Mouse (Mus musculus) bone marrow, adult 2 months (tissue): ENCODE measurements around the gene E4f1. TPM values are rescaled to one million over a fixed set of nuclear protein-coding genes. Genes with fewer than 3 reads are reported as not detected.

Experiments
- H3K27ac ChIP-seq: fragments of 200-500 bp; 2 replicates; pipeline ENCODE4 v1.5.1; 2012; ENCODE audit warnings: low read depth, mild to moderate bottlenecking, control low read depth, inconsistent platforms, low read length; ENCODE audit not compliant: control insufficient read depth, poor library complexity, insufficient read depth
- H3K4me1 ChIP-seq: fragments of 200-500 bp; 2 replicates; pipeline ENCODE4 v1.6.1; 2011; ENCODE audit warnings: low read length; ENCODE audit not compliant: control insufficient read depth, insufficient read depth
- H3K4me3 ChIP-seq: fragments of 200-500 bp; replicated peaks from 2 replicates; pipeline ENCODE3; 2011; ENCODE audit warnings: mild to moderate bottlenecking, low read depth, low read length, control low read depth; ENCODE audit not compliant: control insufficient read depth
- CTCF ChIP-seq: fragments of 200-500 bp; IDR thresholded peaks from 2 replicates; pipeline ENCODE4 v1.5.1; 2011; ENCODE audit warnings: low read length, control low read depth; ENCODE audit not compliant: control insufficient read depth, insufficient read depth
- POLR2A ChIP-seq: fragments of 200-500 bp; IDR thresholded peaks from 2 replicates; pipeline ENCODE4 v1.6.1; 2011; ENCODE audit warnings: low read depth, mild to moderate bottlenecking, control low read depth, low read length, borderline replicate concordance; ENCODE audit not compliant: control insufficient read depth
- WGBS: fragments of 180-500 bp; shearing (Covaris S2); methylation state at CpG from one replicate; pipeline ENCODE4 v1.1.7; 2018; 5-methylcytosine and 5-hydroxymethylcytosine counted together
- polyA plus RNA-seq: library from polyadenylated mRNA; stranded (reverse); fragments of >200 nt; gene quantifications from 2 replicates; pipeline ENCODE4 v1.2.4, GENCODE M21; 2011; ENCODE audit warnings: low replicate concordance; ENCODE audit not compliant: missing spikeins, insufficient read depth, insufficient read length

The E4f1 gene
- polyA plus RNA-seq, 1 experiment, result 70.1 TPM

GRCm38 (mm10) chr17:24402371-24402770 is 67.7 kb downstream of the E4f1 start:
- no peak for TF ChIP-seq POLR2A
- TF ChIP-seq CTCF, result no peak
- 85% methylated on average over 3 of the region's 3 CpGs for WGBS
- Histone ChIP-seq H3K27ac (no peak overlapping the region), H3K4me1 (no peaks in the 10 kb centered on the region), H3K4me3 (no peak overlapping the region)

- no peak overlapping the region for H3K27ac ChIP-seq
- WGBS, result 88% methylated on average over 7 of the region's 7 CpGs
- TF ChIP-seq POLR2A, result no peak
- TF ChIP-seq CTCF, result no peak
- H3K4me3 ChIP-seq, result no peak overlapping the region
- H3K4me1 ChIP-seq, result no peaks in the 10 kb centered on the region
These were observed 75.7 kb downstream of the E4f1 start for GRCm38 (mm10) chr17:24394456-24394855.

Other genes with a start within 250 kb of the E4f1 start
- gene Tedc2, start 249.5 kb downstream of the E4f1 start, polyA plus RNA-seq, result 11.7 and 15.1 TPM in 2 replicates
- gene Ccnf, start 218.8 kb downstream of the E4f1 start, polyA plus RNA-seq, result 58.4 and 73.9 TPM in 2 replicates
- gene Abca17, start 119.2 kb downstream of the E4f1 start, polyA plus RNA-seq, result not detected in 2 replicates
- 18.6 and 36.5 TPM in 2 replicates for gene Abca3, start 118.4 kb downstream of the E4f1 start, polyA plus RNA-seq
- gene Rnps1, start 55.7 kb downstream of the E4f1 start, polyA plus RNA-seq, result 53.5 and 73.6 TPM in 2 replicates
- 10.7 and 11.8 TPM in 2 replicates for gene Eci1, start 43.7 kb downstream of the E4f1 start, polyA plus RNA-seq
- gene Dnase1l2, start 27.2 kb downstream of the E4f1 start, polyA plus RNA-seq, result 5.0 and 21.3 TPM in 2 replicates
- 33.0 and 34.7 TPM in 2 replicates for gene Pgp, start 79 bp upstream of the E4f1 start, polyA plus RNA-seq
- gene Bricd5, start 3.6 kb upstream of the E4f1 start, polyA plus RNA-seq, result 3.3 TPM in 1 of 2 replicates, not detected in the other
- gene Mlst8, start 8.8 kb upstream of the E4f1 start, polyA plus RNA-seq, result 9.8 and 22.9 TPM in 2 replicates
- gene Caskin1, start 18.3 kb upstream of the E4f1 start, polyA plus RNA-seq, result not detected in 2 replicates
- 79.2 and 108 TPM in 2 replicates for gene Traf7, start 57.6 kb upstream of the E4f1 start, polyA plus RNA-seq
- gene Rab26, start 63.9 kb upstream of the E4f1 start, polyA plus RNA-seq, result not detected in 2 replicates
- gene Pkd1, start 79.5 kb upstream of the E4f1 start, polyA plus RNA-seq, result 10.4 and 17.9 TPM in 2 replicates
- 38.1 and 92.1 TPM in 2 replicates for gene Tsc2, start 162.3 kb upstream of the E4f1 start, polyA plus RNA-seq
- 4.6 and 6.5 TPM in 2 replicates for gene Nthl1, start 162.4 kb upstream of the E4f1 start, polyA plus RNA-seq
- gene Slc9a3r2, start 180.0 kb upstream of the E4f1 start, polyA plus RNA-seq, result 5.2 and 5.9 TPM in 2 replicates
- not detected in 2 replicates for gene Npw, start 188.1 kb upstream of the E4f1 start, polyA plus RNA-seq
- 19.6 and 29.3 TPM in 2 replicates for gene Zfp598, start 199.4 kb upstream of the E4f1 start, polyA plus RNA-seq
- not detected in 2 replicates for gene Syngr3, start 219.6 kb upstream of the E4f1 start, polyA plus RNA-seq
- 19.3 and 42.9 TPM in 2 replicates for gene Gfer, start 225.8 kb upstream of the E4f1 start, polyA plus RNA-seq
- gene Noxo1, start 225.9 kb upstream of the E4f1 start, polyA plus RNA-seq, result 2.1 and 2.5 TPM in 2 replicates
- 19.4 and 28.1 TPM in 2 replicates for gene Tbl3, start 237.3 kb upstream of the E4f1 start, polyA plus RNA-seq
- not detected in 2 replicates for gene Rnf151, start 247.8 kb upstream of the E4f1 start, polyA plus RNA-seq
- 828 and 1,146 TPM in 2 replicates for gene Rps2, start 247.8 kb upstream of the E4f1 start, polyA plus RNA-seq